Mouse (Mus musculus) spleen, adult 2 months (tissue): ENCODE measurements at regions not wholly inside any gene's neighbourhood (a gene's known extent, or its start where the extent isn't known, plus 50 kb on each side); places are given as distances from the start of the nearest gene placed in this dataset.

Source experiments
- DNase-seq, 2 experiments: peaks; one replicate each; pipeline versions ENCODE4 v3.0.0 to v3.0.0-alpha.2; 2012 to 2021; ENCODE audit warnings: low spot score in 2 of 2, low read depth in 1 of 2
- H3K27ac ChIP-seq: fragments of 200-500 bp; 2 replicates; pipeline ENCODE4 v1.5.1; 2012; ENCODE audit warnings: low read length, inconsistent platforms; ENCODE audit not compliant: insufficient read depth
- H3K27me3 ChIP-seq: fragments of 200-500 bp; 2 replicates; pipeline ENCODE4 v1.6.1; 2012; ENCODE audit warnings: mild to moderate bottlenecking, moderate library complexity, low read length, inconsistent platforms; ENCODE audit not compliant: control insufficient read depth, insufficient read depth
- H3K36me3 ChIP-seq: fragments of 200-500 bp; 2 replicates; pipeline ENCODE4 v1.6.1; 2012; ENCODE audit warnings: mild to moderate bottlenecking, low read length, inconsistent platforms; ENCODE audit not compliant: control insufficient read depth, insufficient read depth
- H3K4me1 ChIP-seq: fragments of 200-500 bp; 2 replicates; pipeline ENCODE4 v1.6.1; 2011; ENCODE audit warnings: inconsistent platforms; ENCODE audit not compliant: control insufficient read depth, insufficient read depth, insufficient read length
- H3K4me3 ChIP-seq: fragments of 200-500 bp; 2 replicates; pipeline ENCODE4 v1.5.1; 2011; ENCODE audit warnings: mild to moderate bottlenecking, inconsistent platforms; ENCODE audit not compliant: insufficient read depth, insufficient read length; ENCODE audit errors: extremely low read depth
- CTCF ChIP-seq: fragments of 200-500 bp; IDR thresholded peaks from 2 replicates; pipeline ENCODE4 v1.5.1; 2011; ENCODE audit warnings: mild to moderate bottlenecking, inconsistent platforms; ENCODE audit not compliant: insufficient read depth, insufficient read length, insufficient replicate concordance; ENCODE audit errors: extremely low read depth
- POLR2A ChIP-seq: fragments of 200-500 bp; IDR thresholded peaks from 2 replicates; pipeline ENCODE4 v1.6.1; 2011; ENCODE audit warnings: low read depth, low read length, inconsistent platforms
- WGBS: fragments of 180-500 bp; shearing (Covaris S2); methylation state at CpG from one replicate; pipeline ENCODE4 v1.1.7; 2018; 5-methylcytosine and 5-hydroxymethylcytosine counted together

- Histone ChIP-seq H3K4me1 (no peaks in the 10 kb centered on the region), H3K27ac (no peak overlapping the region), H3K36me3 (no peaks in the 10 kb centered on the region), H3K4me3 (no peak overlapping the region), H3K27me3 (no peaks in the 10 kb centered on the region)
- WGBS, result 58% methylated on average over 1 of the region's 1 CpGs
- TF ChIP-seq POLR2A, result no peak
- no peak for TF ChIP-seq CTCF
- no peak for DNase-seq
Measured at GRCm38 (mm10) chr6:66381279-66381934, 153.8 kb upstream of the Mad2l1 start.

GRCm38 (mm10) chr6:66382347-66383010, 152.7 kb upstream of the Mad2l1 start:
- DNase-seq, result no peak
- H3K4me3 ChIP-seq, result no peak overlapping the region
- H3K36me3 ChIP-seq, result no peaks in the 10 kb centered on the region
- H3K27me3 ChIP-seq, result no peaks in the 10 kb centered on the region
- no peaks in the 10 kb centered on the region for H3K4me1 ChIP-seq
- 76% methylated on average over 2 of the region's 2 CpGs for WGBS
- H3K27ac ChIP-seq, result no peak overlapping the region
- no peak for TF ChIP-seq CTCF
- no peak for TF ChIP-seq POLR2A

GRCm38 (mm10) chr6:66395147-66395546, 140.0 kb upstream of the Mad2l1 start:
- Histone ChIP-seq H3K27me3 (no peaks in the 10 kb centered on the region), H3K4me3 (no peak overlapping the region), H3K36me3 (no peaks in the 10 kb centered on the region), H3K4me1 (no peaks in the 10 kb centered on the region), H3K27ac (no peak overlapping the region)
- TF ChIP-seq CTCF (no peak), POLR2A (no peak)
- DNase-seq, result no peak
- WGBS, result 75% methylated on average over 4 of the region's 4 CpGs

- H3K27ac ChIP-seq, result no peak overlapping the region
- no peak overlapping the region for H3K4me3 ChIP-seq
- DNase-seq, result no peak
- no peaks in the 10 kb centered on the region for H3K27me3 ChIP-seq
- TF ChIP-seq POLR2A, result no peak
- TF ChIP-seq CTCF, result no peak
- H3K36me3 ChIP-seq, result no peaks in the 10 kb centered on the region
- H3K4me1 ChIP-seq, result no peaks in the 10 kb centered on the region
- 93% methylated on average over 8 of the region's 8 CpGs for WGBS
Measured at GRCm38 (mm10) chr6:66397411-66397810, 137.8 kb upstream of the Mad2l1 start.

- no peak for TF ChIP-seq POLR2A
- Histone ChIP-seq H3K36me3 (no peaks in the 10 kb centered on the region), H3K27me3 (no peaks in the 10 kb centered on the region), H3K4me3 (no peak overlapping the region), H3K4me1 (no peaks in the 10 kb centered on the region), H3K27ac (no peak overlapping the region)
- 67% methylated on average over 3 of the region's 3 CpGs for WGBS
- no peak for DNase-seq
Measured at GRCm38 (mm10) chr6:66398674-66399073, 136.5 kb upstream of the Mad2l1 start.

GRCm38 (mm10) chr6:66399091-66399755, 136.0 kb upstream of the Mad2l1 start:
- TF ChIP-seq CTCF (no peak), POLR2A (no peak)
- H3K27me3 ChIP-seq, result no peaks in the 10 kb centered on the region
- 79% methylated on average over 4 of the region's 4 CpGs for WGBS
- no peak overlapping the region for H3K27ac ChIP-seq
- no peak overlapping the region for H3K4me3 ChIP-seq
- H3K36me3 ChIP-seq, result no peaks in the 10 kb centered on the region
- no peak for DNase-seq
- H3K4me1 ChIP-seq, result no peaks in the 10 kb centered on the region

GRCm38 (mm10) chr6:66401468-66401867, 133.7 kb upstream of the Mad2l1 start:
- Histone ChIP-seq H3K4me3 (no peak overlapping the region), H3K27ac (no peak overlapping the region), H3K4me1 (no peaks in the 10 kb centered on the region), H3K27me3 (no peaks in the 10 kb centered on the region), H3K36me3 (no peaks in the 10 kb centered on the region)
- no peak for DNase-seq
- TF ChIP-seq CTCF, result no peak
- TF ChIP-seq POLR2A, result no peak
- WGBS, result 53% methylated on average over 5 of the region's 5 CpGs
